Mouse (Mus musculus) stomach, embryonic 14.5 days (tissue): ENCODE results near the gene Hnrnpdl. TPM values are rescaled to one million over a fixed set of nuclear protein-coding genes. Genes with fewer than 3 reads are reported as not detected.
A peak's percentile ranks its signal among the peaks of the same experiment; 100 is the strongest.

Experiments used
- ATAC-seq: fragments of 200-750 bp; cut with Nextera tagmentation; 2 replicates; pipeline ENCODE4 v1.8.0; 2017; ENCODE audit warnings: low read depth, moderate TSS enrichment; ENCODE audit not compliant: insufficient number of reproducible peaks, insufficient read depth, low FRiP score
- H3K27ac ChIP-seq: fragments of 300-500 bp; sonication (generic); 2 replicates; pipeline ENCODE4 v1.5.1; 2014; ENCODE audit warnings: mild to moderate bottlenecking, low read length, moderate library complexity, mixed read lengths
- H3K27me3 ChIP-seq: fragments of 300-500 bp; sonication (generic); 2 replicates; pipeline ENCODE4 v1.6.1; 2014; ENCODE audit warnings: low read length, control low read depth, mixed read lengths; ENCODE audit not compliant: control insufficient read depth, insufficient read depth
- H3K36me3 ChIP-seq: fragments of 300-500 bp; sonication (generic); 2 replicates; pipeline ENCODE4 v1.6.1; 2014; ENCODE audit warnings: mild to moderate bottlenecking, control low read depth, low read length, moderate library complexity, mixed read lengths; ENCODE audit not compliant: control insufficient read depth, insufficient read depth
- H3K4me1 ChIP-seq: fragments of 300-500 bp; sonication (generic); 2 replicates; pipeline ENCODE4 v1.6.1; 2014; ENCODE audit warnings: low read length, control low read depth, mixed read lengths; ENCODE audit not compliant: control insufficient read depth, insufficient read depth
- H3K4me2 ChIP-seq: fragments of 300-500 bp; sonication (generic); replicated peaks from 2 replicates; pipeline ENCODE4 v1.6.1; 2014; ENCODE audit warnings: low read depth, low read length, control low read depth
- H3K4me3 ChIP-seq: fragments of 300-500 bp; sonication (generic); 2 replicates; pipeline ENCODE4 v1.5.1; 2014; ENCODE audit warnings: low read depth, low read length, control low read depth
- H3K9ac ChIP-seq: fragments of 300-500 bp; sonication (generic); replicated peaks from 2 replicates; pipeline ENCODE4 v1.6.1; 2014; ENCODE audit warnings: low read depth, mild to moderate bottlenecking, control low read depth, low read length, moderate library complexity, mixed read lengths
- H3K9me3 ChIP-seq: fragments of 300-500 bp; sonication (generic); 2 replicates; pipeline ENCODE4 v1.6.1; 2016; ENCODE audit warnings: low read depth, low read length, control low read depth; ENCODE audit not compliant: control insufficient read depth
- WGBS: fragments of 180-500 bp; shearing (Covaris S2); extraction: QIAGEN DNeasy Blood & Tissue Kit; methylation state at CpG from one replicate; pipeline ENCODE4 v1.1.7; 2014; 5-methylcytosine and 5-hydroxymethylcytosine counted together
- polyA plus RNA-seq: library from polyadenylated mRNA; unstranded; fragments of >200 nt; fragmentation: Nextera tagmentation; extraction: Ambion mirVana; gene quantifications from 2 replicates; pipeline ENCODE4 v1.2.1, GENCODE M21; 2014

Gene Hnrnpdl
- 200 and 207 TPM in 2 replicates for polyA plus RNA-seq

- peaks cover 17% of the 10 kb centered on the region for H3K4me1 ChIP-seq
- no peaks in the 10 kb centered on the region for H3K9me3 ChIP-seq
- peaks cover 25% of the 10 kb centered on the region for H3K36me3 ChIP-seq
- peak; percentile 91 for ATAC-seq
- H3K9ac ChIP-seq, result peak within 1 kb of the TSS; percentile 98
- H3K4me3 ChIP-seq, result peak within 1 kb of the TSS; percentile 97
- H3K27me3 ChIP-seq, result no peaks in the 10 kb centered on the region
- peak within 1 kb of the TSS; percentile 82 for H3K4me2 ChIP-seq
- 1% methylated on average over 38 of the region's 57 CpGs for WGBS
- H3K27ac ChIP-seq, result peak within 1 kb of the TSS; percentile 99
These were observed at the start of gene Hnrnpdl, which contains the start of gene Enoph1 for GRCm38 (mm10) chr5:100039602-100040142. Gene Hnrnpdl, minus strand, starts transcription at chr5:100039664. Gene Enoph1, plus strand, starts transcription at chr5:100039985.

DNA sequence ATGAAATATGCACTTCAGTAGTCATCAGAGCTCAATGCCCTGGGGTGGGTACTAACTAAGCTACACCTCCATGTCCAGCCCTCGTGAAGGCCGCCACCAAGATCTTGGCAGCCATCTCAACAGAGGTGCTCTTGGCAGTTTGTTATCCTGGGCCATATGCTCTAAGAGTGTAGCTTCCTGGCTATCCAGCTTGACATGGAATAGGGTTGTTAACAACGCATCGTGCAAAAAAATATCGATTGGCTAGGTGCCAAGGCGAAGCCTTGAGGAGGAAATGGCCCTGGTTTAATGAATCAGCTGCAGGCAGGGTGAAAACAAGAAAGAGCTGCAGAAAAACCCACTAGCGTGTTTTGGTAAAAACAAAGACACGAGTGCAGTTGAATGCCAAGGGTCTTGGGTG is 45.6 kb upstream of the Hnrnpdl start:
- peaks cover 4% of the 10 kb centered on the region; the same call in 1 of the 2 replicates for H3K4me1 ChIP-seq
- no peak overlapping the region for H3K9ac ChIP-seq
- H3K4me2 ChIP-seq, result no peak overlapping the region
- no peaks in the 10 kb centered on the region for H3K36me3 ChIP-seq
- H3K4me3 ChIP-seq, result no peak overlapping the region
- WGBS, result 44% methylated on average over 8 of the region's 8 CpGs
- no peak overlapping the region for H3K27ac ChIP-seq
- no peaks in the 10 kb centered on the region for H3K9me3 ChIP-seq
- no peaks in the 10 kb centered on the region for H3K27me3 ChIP-seq
- ATAC-seq, result no peak

GRCm38 (mm10) chr5:100083953-100084562 is 44.6 kb upstream of the Hnrnpdl start:
- H3K27ac ChIP-seq, result peak overlapping the region; percentile 33; the same call in 1 of the 2 replicates
- no peak overlapping the region for H3K9ac ChIP-seq
- no peak overlapping the region for H3K4me3 ChIP-seq
- no peaks in the 10 kb centered on the region for H3K9me3 ChIP-seq
- H3K36me3 ChIP-seq, result no peaks in the 10 kb centered on the region
- no peaks in the 10 kb centered on the region for H3K27me3 ChIP-seq
- WGBS, result 48% methylated on average over 12 of the region's 12 CpGs
- no peak overlapping the region; the same call in 1 of the 2 replicates for H3K4me2 ChIP-seq
- peaks cover 4% of the 10 kb centered on the region; the same call in 1 of the 2 replicates for H3K4me1 ChIP-seq
- no peak for ATAC-seq

GRCm38 (mm10) chr5:100082006-100082405 is 42.5 kb upstream of the Hnrnpdl start:
- Histone ChIP-seq H3K27me3 (no peaks in the 10 kb centered on the region), H3K4me2 (no peak overlapping the region), H3K27ac (no peak overlapping the region), H3K4me3 (no peak overlapping the region), H3K9me3 (no peaks in the 10 kb centered on the region), H3K9ac (no peak overlapping the region), H3K36me3 (no peaks in the 10 kb centered on the region), H3K4me1 (peaks cover 4% of the 10 kb centered on the region; the same call in 1 of the 2 replicates)
- ATAC-seq, result no peak
- 80% methylated on average over 4 of the region's 4 CpGs for WGBS

GRCm38 (mm10) chr5:100079931-100080275 is 40.4 kb upstream of the Hnrnpdl start:
- H3K9ac ChIP-seq, result no peak overlapping the region
- no peak overlapping the region for H3K27ac ChIP-seq
- H3K4me2 ChIP-seq, result peak overlapping the region; percentile 59
- WGBS, result 86% methylated on average over 8 of the region's 8 CpGs
- H3K4me3 ChIP-seq, result 0 out of 2 replicates have a peak overlapping the region, but pooled peaks have one; percentile 26
- no peaks in the 10 kb centered on the region for H3K27me3 ChIP-seq
- H3K36me3 ChIP-seq, result no peaks in the 10 kb centered on the region
- H3K4me1 ChIP-seq, result peaks cover 4% of the 10 kb centered on the region; the same call in 1 of the 2 replicates
- H3K9me3 ChIP-seq, result no peaks in the 10 kb centered on the region
- no peak for ATAC-seq

DNA sequence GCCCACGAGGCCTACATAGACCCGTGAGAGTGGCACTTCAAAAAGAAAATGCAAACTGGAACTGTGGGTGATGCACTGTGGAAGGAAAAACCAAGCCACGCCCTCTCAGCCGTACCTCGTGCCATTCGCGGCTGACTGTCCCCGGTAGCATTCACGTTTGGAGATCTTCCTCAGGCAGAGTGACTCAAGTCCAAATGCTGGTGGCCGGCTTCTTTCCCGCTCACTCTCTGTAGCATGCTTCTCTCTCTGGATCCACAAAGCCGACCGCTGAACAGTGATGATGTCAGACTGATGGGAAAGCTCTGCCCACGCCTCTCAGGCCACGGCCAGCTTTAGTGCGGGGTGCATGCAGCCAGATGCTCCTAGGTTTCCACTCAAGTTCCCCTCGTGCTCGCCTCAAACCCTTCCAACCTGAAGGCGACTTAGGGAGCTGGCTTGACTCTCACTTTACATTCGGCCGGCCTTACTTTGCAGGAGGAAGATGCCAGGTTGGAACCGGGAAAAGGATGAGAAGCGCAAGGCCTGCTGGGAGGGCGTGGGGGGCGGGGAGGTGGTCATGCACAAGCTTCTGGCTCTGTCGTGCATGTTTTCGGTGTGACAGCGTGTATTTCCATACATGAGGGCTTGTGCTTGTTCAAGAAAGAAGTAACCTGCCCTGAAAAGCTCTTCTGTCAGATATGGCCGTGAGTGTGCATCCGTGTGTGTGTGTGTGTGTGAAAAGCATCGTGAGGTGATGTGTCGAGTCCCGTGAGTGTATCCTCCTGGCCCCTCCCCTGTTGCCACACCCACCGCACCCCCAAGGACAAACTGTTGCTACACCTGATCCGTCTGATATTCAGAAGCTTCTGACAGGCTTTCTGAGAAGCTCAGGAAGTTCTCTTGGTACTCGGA is 39.8 kb upstream of the Hnrnpdl start:
- Histone ChIP-seq H3K9me3 (no peaks in the 10 kb centered on the region), H3K4me2 (peak overlapping the region; percentile 59), H3K4me1 (peaks cover 4% of the 10 kb centered on the region; the same call in 1 of the 2 replicates), H3K27me3 (no peaks in the 10 kb centered on the region), H3K9ac (no peak overlapping the region; the same call in 1 of the 2 replicates), H3K4me3 (peak overlapping the region; percentile 26), H3K27ac (no peak overlapping the region), H3K36me3 (no peaks in the 10 kb centered on the region)
- WGBS, result 28% methylated on average over 36 of the region's 36 CpGs
- no peak for ATAC-seq

DNA sequence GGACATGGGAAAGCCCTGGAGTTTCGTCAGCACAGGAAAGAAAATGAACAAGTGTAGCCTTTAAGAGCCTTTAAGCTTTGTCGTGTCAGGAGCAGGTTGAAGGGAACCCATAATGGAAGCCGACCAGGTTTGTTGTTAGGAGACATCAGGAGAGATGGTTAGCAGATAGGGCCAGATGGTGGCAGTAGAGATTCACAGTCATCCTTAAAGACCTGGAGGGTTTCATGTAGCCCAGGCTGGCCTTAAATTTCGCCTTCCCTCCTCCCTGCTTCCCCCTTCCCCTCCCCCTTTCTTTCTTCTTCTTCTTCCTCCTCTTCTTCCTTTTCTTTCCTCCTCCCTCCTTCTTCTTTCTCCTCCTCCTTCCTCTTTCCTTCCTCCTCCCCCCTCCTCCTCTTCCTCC is 35.1 kb upstream of the Hnrnpdl start:
- Histone ChIP-seq H3K9me3 (no peaks in the 10 kb centered on the region), H3K27ac (no peak overlapping the region), H3K4me1 (no peaks in the 10 kb centered on the region), H3K27me3 (no peaks in the 10 kb centered on the region), H3K4me3 (no peak overlapping the region), H3K9ac (no peak overlapping the region), H3K4me2 (no peak overlapping the region), H3K36me3 (peaks cover 4% of the 10 kb centered on the region; the same call in 1 of the 2 replicates)
- 58% methylated on average over 4 of the region's 4 CpGs for WGBS
- ATAC-seq, result no peak

- Histone ChIP-seq H3K9me3 (no peaks in the 10 kb centered on the region), H3K4me2 (no peak overlapping the region), H3K27me3 (no peaks in the 10 kb centered on the region), H3K36me3 (peaks cover 14% of the 10 kb centered on the region; the same call in 1 of the 2 replicates), H3K4me1 (no peaks in the 10 kb centered on the region), H3K9ac (no peak overlapping the region), H3K27ac (no peak overlapping the region), H3K4me3 (no peak overlapping the region)
- no peak for ATAC-seq
- 77% methylated on average over 9 of the region's 9 CpGs for WGBS
These were observed 33.1 kb upstream of the Hnrnpdl start for GRCm38 (mm10) chr5:100072557-100072956.
